Mouse (Mus musculus): ENCODE results near the gene Arl6. TPM values are rescaled to one million over a fixed set of nuclear protein-coding genes. Genes with fewer than 3 reads are reported as not detected.
A peak's percentile ranks its signal among the peaks of the same experiment; 100 is the strongest.

Gene Arl6
- total and polyA plus RNA-seq, 2 experiments from 2014 or later: 8.7 to 18.2 TPM

DNA sequence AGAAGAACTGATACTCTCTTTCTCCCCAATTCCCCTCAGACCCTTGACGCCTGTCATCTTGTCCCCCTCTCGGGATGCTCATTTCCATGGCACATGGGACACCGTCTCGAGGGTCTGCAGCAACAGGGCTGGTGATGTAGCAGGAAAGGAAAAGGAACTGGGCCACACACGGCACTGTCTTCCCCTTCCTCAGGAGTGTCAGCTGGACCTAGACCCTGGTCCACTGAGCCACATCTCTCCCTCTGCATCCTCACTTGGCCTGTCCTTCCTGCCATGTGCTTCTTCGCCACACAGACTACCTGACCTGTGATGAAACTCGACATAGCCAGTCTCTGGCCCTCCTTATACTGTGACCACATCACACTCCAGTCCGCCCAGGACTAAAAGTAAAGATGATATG lies 52.3 kb downstream of the Arl6 start:
- WGBS: 80% methylated on average over 8 of the region's 8 CpGs
- Histone ChIP-seq H3K4me3 (ENCODE audit: low read depth, low read length) (no peak overlapping the region), H3K4me2 (ENCODE audit: low read depth, low read length) (no peak overlapping the region), H3K27me3 (ENCODE audit: control insufficient read depth, insufficient read depth, low read length) (no peaks in the 10 kb centered on the region), H3K9me3 (replicated peaks; ENCODE audit: control insufficient read depth, low read length) (no peaks in the 10 kb centered on the region), H3K9ac (replicated peaks; ENCODE audit: low read depth, low read length) (no peak overlapping the region), H3K4me1 (ENCODE audit: control insufficient read depth, insufficient read depth) (peaks cover 52% of the 10 kb centered on the region), H3K27ac (ENCODE audit: low read depth) (peak overlapping the region; percentile 93), H3K36me3 (replicated peaks; ENCODE audit: control insufficient read depth, insufficient read depth, low read length) (no peaks in the 10 kb centered on the region)
- TF ChIP-seq CTCF (IDR thresholded peaks at IDR 0.05; ENCODE audit: low read depth) (no peak), EP300 (IDR thresholded peaks at IDR 0.05; ENCODE audit: low read depth) (no peak)
- ATAC-seq (ENCODE audit: insufficient read depth, low read depth) (no peak), DNase-seq (ENCODE audit: low spot score) (no peak)

DNA sequence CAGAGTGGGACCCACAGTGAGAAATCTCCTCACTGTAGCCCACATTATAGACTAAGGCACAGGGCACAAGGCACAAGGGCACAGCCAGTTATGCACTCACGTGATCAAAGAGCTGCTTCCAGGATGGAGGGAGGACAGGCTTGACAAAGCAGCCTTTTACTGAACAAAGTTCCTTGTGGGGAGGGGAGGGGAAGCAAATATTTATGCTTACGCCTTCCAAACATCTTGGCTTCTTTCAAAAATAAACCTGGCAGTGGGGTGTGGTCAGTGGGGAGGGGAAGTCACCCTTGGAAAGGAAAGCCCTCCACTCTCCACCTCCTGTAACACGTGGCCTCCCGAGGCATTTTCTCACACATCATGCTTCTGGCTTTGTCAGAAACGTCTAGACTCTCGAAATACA lies 52.9 kb downstream of the Arl6 start:
- Histone ChIP-seq H3K4me2 (ENCODE audit: low read depth, low read length) (no peak overlapping the region), H3K9ac (replicated peaks; ENCODE audit: low read depth, low read length) (no peak overlapping the region), H3K4me1 (ENCODE audit: control insufficient read depth, insufficient read depth) (peaks cover 51% of the 10 kb centered on the region), H3K4me3 (ENCODE audit: low read depth, low read length) (no peak overlapping the region), H3K27me3 (ENCODE audit: control insufficient read depth, insufficient read depth, low read length) (no peaks in the 10 kb centered on the region), H3K9me3 (replicated peaks; ENCODE audit: control insufficient read depth, low read length) (no peaks in the 10 kb centered on the region), H3K36me3 (replicated peaks; ENCODE audit: control insufficient read depth, insufficient read depth, low read length) (no peaks in the 10 kb centered on the region), H3K27ac (ENCODE audit: low read depth) (peak overlapping the region; percentile 93)
- TF ChIP-seq EP300 (IDR thresholded peaks at IDR 0.05; ENCODE audit: low read depth) (no peak), CTCF (IDR thresholded peaks at IDR 0.05; ENCODE audit: low read depth) (no peak)
- WGBS: 13% methylated on average over 6 of the region's 6 CpGs
- DNase-seq (ENCODE audit: low spot score): no peak
- no peak for ATAC-seq (ENCODE audit: insufficient read depth, low read depth)

DNA sequence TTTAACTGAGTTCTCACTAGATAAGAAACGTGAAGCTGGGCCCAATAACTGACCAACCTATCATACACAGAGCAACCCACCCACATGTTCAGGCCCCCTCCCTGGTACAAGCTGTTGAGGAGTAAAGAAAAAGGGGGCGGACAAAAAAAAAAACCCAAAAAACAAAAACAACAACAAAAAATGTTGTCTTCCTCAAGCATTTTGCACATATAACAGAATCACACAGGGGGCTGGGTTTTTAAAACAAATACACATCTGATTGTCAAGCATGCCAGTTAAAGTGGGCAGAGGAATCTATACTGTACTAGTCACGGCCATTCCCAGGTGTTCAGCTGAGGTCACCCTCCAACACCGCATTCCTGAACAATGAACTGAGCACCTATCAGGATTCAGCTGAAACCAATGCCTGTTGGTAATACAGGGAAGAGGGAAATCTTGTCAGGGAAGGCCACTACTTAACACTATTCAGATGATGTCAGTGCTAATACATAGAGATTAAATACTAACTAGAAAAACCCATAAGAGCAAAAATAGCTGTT lies 53.4 kb downstream of the Arl6 start:
- Histone ChIP-seq H3K9me3 (replicated peaks; ENCODE audit: control insufficient read depth, low read length) (no peaks in the 10 kb centered on the region), H3K4me2 (ENCODE audit: low read depth, low read length) (no peak overlapping the region), H3K4me3 (ENCODE audit: low read depth, low read length) (no peak overlapping the region), H3K4me1 (ENCODE audit: control insufficient read depth, insufficient read depth) (peaks cover 48% of the 10 kb centered on the region), H3K27ac (ENCODE audit: low read depth) (peak overlapping the region; percentile 93; the same call in 1 of the 2 replicates), H3K27me3 (ENCODE audit: control insufficient read depth, insufficient read depth, low read length) (no peaks in the 10 kb centered on the region), H3K9ac (replicated peaks; ENCODE audit: low read depth, low read length) (no peak overlapping the region), H3K36me3 (replicated peaks; ENCODE audit: control insufficient read depth, insufficient read depth, low read length) (no peaks in the 10 kb centered on the region)
- ATAC-seq (ENCODE audit: insufficient read depth, low read depth) (no peak), DNase-seq (ENCODE audit: low spot score) (no peak)
- 59% methylated on average over 4 of the region's 4 CpGs for WGBS
- TF ChIP-seq EP300 (IDR thresholded peaks at IDR 0.05; ENCODE audit: low read depth): no peak

DNA sequence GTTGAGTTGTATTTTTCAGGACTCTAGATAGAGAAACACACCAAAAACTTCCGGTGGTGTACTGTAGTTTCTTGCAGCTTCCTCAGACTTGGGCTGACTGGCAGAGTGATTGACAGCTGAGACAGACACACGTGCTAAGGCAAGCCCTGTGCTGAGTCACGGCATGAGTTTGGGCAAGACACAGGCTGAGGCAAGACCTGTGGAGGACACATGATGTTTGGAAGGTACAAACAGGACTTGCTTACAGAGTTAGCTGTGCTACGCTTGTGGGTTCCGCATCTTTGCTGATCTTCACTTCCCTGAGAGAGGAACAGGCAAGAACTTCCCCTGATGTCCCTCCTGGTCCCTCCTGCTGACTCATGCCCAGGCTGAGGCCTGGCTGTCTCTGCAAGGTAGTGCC lies 55.7 kb downstream of the Arl6 start:
- no peak for TF ChIP-seq CTCF (IDR thresholded peaks at IDR 0.05; ENCODE audit: low read depth)
- no peak for TF ChIP-seq EP300 (IDR thresholded peaks at IDR 0.05; ENCODE audit: low read depth)
- Histone ChIP-seq H3K4me2 (ENCODE audit: low read depth, low read length) (no peak overlapping the region), H3K4me1 (ENCODE audit: control insufficient read depth, insufficient read depth) (peaks cover 33% of the 10 kb centered on the region), H3K4me3 (ENCODE audit: low read depth, low read length) (no peak overlapping the region), H3K9me3 (replicated peaks; ENCODE audit: control insufficient read depth, low read length) (no peaks in the 10 kb centered on the region), H3K36me3 (replicated peaks; ENCODE audit: control insufficient read depth, insufficient read depth, low read length) (no peaks in the 10 kb centered on the region), H3K9ac (replicated peaks; ENCODE audit: low read depth, low read length) (no peak overlapping the region), H3K27me3 (ENCODE audit: control insufficient read depth, insufficient read depth, low read length) (no peaks in the 10 kb centered on the region), H3K27ac (ENCODE audit: low read depth) (no peak overlapping the region)
- 72% methylated on average over 5 of the region's 5 CpGs for WGBS
- no peak for ATAC-seq (ENCODE audit: insufficient read depth, low read depth)
- DNase-seq (ENCODE audit: low spot score): no peak

DNA sequence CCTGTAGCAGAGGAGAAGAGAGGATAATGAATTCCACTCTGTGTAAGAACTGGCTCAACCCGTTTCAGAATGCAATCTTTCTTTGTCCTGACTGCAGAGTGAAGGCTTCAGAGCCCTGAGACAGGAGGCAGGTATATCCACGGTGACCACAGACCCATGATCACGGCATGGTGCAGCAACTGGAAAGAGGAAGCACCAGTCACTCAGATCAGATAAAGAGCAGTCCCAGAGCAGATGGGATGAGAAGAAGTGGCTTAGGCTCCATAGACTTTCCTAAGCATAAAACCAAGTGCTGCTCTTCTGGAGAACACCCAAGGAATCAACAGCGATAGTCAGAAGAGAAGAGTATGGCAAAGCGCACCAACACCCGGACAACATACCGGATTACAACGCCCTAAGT lies 60.0 kb downstream of the Arl6 start:
- Histone ChIP-seq H3K9me3 (replicated peaks; ENCODE audit: control insufficient read depth, low read length) (no peaks in the 10 kb centered on the region), H3K27me3 (ENCODE audit: control insufficient read depth, insufficient read depth, low read length) (no peaks in the 10 kb centered on the region), H3K4me3 (ENCODE audit: low read depth, low read length) (no peak overlapping the region), H3K4me2 (ENCODE audit: low read depth, low read length) (no peak overlapping the region), H3K9ac (replicated peaks; ENCODE audit: low read depth, low read length) (no peak overlapping the region), H3K36me3 (replicated peaks; ENCODE audit: control insufficient read depth, insufficient read depth, low read length) (peaks cover 20% of the 10 kb centered on the region), H3K4me1 (ENCODE audit: control insufficient read depth, insufficient read depth) (no peaks in the 10 kb centered on the region), H3K27ac (ENCODE audit: low read depth) (no peak overlapping the region)
- DNase-seq (ENCODE audit: low spot score) (no peak), ATAC-seq (ENCODE audit: insufficient read depth, low read depth) (no peak)
- 77% methylated on average over 8 of the region's 8 CpGs for WGBS
- no peak for TF ChIP-seq CTCF (IDR thresholded peaks at IDR 0.05; ENCODE audit: low read depth)
- TF ChIP-seq EP300 (IDR thresholded peaks at IDR 0.05; ENCODE audit: low read depth): no peak

DNA sequence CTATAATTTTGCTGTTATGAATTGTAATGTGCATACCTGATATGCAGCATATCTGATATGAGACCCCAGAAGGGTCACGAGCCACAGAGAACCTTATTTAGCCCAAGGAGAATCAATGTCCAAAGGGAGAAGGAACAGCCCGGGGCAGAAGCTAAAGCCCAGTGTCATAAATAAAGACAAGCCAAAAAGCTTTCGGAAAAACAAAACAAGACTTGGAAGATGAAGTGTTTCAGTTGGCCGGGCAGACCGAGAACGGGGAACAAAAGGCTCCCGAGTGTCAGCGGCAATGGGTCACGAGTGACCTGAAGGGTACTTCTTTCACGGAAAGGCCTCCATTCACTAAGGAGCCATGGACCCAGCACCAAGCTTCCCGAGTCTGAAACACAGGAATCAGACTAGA lies 65.2 kb downstream of the Arl6 start:
- DNase-seq (ENCODE audit: low spot score): no peak
- 79% methylated on average over 11 of the region's 11 CpGs for WGBS
- Histone ChIP-seq H3K4me2 (ENCODE audit: low read depth, low read length) (no peak overlapping the region), H3K9me3 (replicated peaks; ENCODE audit: control insufficient read depth, low read length) (no peaks in the 10 kb centered on the region), H3K27me3 (ENCODE audit: control insufficient read depth, insufficient read depth, low read length) (no peaks in the 10 kb centered on the region), H3K4me3 (ENCODE audit: low read depth, low read length) (no peak overlapping the region), H3K9ac (replicated peaks; ENCODE audit: low read depth, low read length) (no peak overlapping the region), H3K4me1 (ENCODE audit: control insufficient read depth, insufficient read depth) (peaks cover 12% of the 10 kb centered on the region), H3K36me3 (replicated peaks; ENCODE audit: control insufficient read depth, insufficient read depth, low read length) (peaks cover 20% of the 10 kb centered on the region), H3K27ac (ENCODE audit: low read depth) (peak overlapping the region; percentile 20; the same call in 1 of the 2 replicates)
- no peak for ATAC-seq (ENCODE audit: insufficient read depth, low read depth)
- TF ChIP-seq EP300 (IDR thresholded peaks at IDR 0.05; ENCODE audit: low read depth) (no peak), CTCF (IDR thresholded peaks at IDR 0.05; ENCODE audit: low read depth) (no peak)

All from heart, postnatal 0 days (tissue).